Mouse (Mus musculus): ENCODE data around the gene Sipa1l2. TPM values are rescaled to one million over a fixed set of nuclear protein-coding genes. Genes with fewer than 3 reads are reported as not detected.

The Sipa1l2 gene
- polyA plus RNA-seq, 1 experiment, result 2.4 TPM

GRCm38 (mm10) chr8:125447543-125447942 lies 122.1 kb downstream of the Sipa1l2 start:
- H3K4me1 ChIP-seq (ENCODE audit: control insufficient read depth, insufficient read depth, insufficient read length, low read length), result no peaks in the 10 kb centered on the region; the same call in 1 of the 2 replicates
- no peak overlapping the region for H3K27ac ChIP-seq (replicated peaks; ENCODE audit: low read depth, low read length)
- H3K4me3 ChIP-seq (ENCODE audit: insufficient read depth, low read depth, low read length), result no peak overlapping the region

DNA sequence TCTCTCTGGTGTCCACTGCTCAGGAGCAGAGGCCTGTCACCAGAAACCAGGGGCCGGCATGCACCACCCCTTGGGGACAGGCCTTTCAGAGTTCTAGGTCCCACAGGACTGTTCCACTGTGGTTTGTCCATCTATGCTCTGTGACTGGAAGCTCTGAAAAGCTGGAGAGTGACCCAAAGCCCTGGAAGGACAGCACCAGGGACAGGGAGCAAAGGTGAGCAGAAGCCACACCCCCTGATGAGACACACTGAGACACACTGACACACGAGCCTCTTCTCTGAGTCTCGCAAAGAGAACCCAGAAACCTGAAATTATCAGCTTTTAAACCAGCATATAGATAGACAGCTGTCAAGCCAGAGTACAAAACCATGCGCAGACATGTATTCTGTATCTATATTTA lies 123.4 kb downstream of the Sipa1l2 start:
- Histone ChIP-seq H3K27ac (replicated peaks; ENCODE audit: low read depth, low read length) (no peak overlapping the region), H3K4me1 (ENCODE audit: control insufficient read depth, insufficient read depth, insufficient read length, low read length) (no peaks in the 10 kb centered on the region; the same call in 1 of the 2 replicates)

GRCm38 (mm10) chr8:125445225-125445609 lies 124.4 kb downstream of the Sipa1l2 start:
- Histone ChIP-seq H3K4me3 (ENCODE audit: insufficient read depth, low read depth, low read length) (no peak overlapping the region), H3K4me1 (ENCODE audit: control insufficient read depth, insufficient read depth, insufficient read length, low read length) (no peaks in the 10 kb centered on the region; the same call in 1 of the 2 replicates), H3K27ac (replicated peaks; ENCODE audit: low read depth, low read length) (no peak overlapping the region)

More for the DNA sequence above, 123.4 kb downstream of the Sipa1l2 start:
- no peak overlapping the region for H3K4me3 ChIP-seq (ENCODE audit: insufficient read depth, low read depth, low read length)

DNA sequence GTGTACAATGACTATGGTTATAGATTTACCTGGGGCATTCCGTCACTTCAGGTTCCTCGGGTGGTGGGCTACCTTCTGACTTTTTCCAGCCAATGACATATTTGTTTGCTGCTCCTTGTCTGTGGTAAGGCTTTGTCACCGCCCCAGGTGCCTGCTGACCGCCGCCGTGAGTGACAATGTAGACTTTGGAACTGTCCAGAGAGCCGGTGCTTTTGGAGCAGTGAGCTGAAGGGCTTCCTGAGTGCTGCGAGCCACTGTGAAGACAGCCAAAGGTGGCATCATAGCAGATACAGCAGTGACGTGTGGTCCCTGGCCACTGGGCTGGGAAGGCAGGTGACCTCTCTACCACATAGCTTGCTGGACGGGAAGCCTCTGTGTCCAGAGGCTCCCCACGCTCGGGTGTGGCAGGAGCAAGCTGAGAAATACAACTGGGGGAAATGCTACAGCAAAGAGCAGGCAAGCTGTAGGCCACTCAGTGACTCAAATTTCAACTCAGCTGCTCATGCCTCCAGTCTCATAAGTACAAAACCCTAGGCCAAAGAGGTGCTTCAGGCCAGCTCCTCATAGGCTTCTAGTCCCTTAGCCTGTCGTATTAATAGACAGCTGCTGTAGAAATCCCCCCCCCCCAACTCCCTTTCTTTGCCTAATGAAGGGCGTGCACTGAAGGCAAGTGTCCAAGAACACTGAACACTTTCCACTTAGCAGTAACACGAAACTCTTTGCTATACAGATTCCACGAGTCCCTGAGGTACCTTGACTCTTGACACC lies 125.0 kb downstream of the Sipa1l2 start:
- no peak overlapping the region for H3K4me3 ChIP-seq (ENCODE audit: insufficient read depth, low read depth, low read length)
- no peak overlapping the region for H3K27ac ChIP-seq (replicated peaks; ENCODE audit: low read depth, low read length)
- no peaks in the 10 kb centered on the region; the same call in 1 of the 2 replicates for H3K4me1 ChIP-seq (ENCODE audit: control insufficient read depth, insufficient read depth, insufficient read length, low read length)

GRCm38 (mm10) chr8:125435320-125436100 lies 134.1 kb downstream of the Sipa1l2 start:
- H3K4me1 ChIP-seq (ENCODE audit: control insufficient read depth, insufficient read depth, insufficient read length, low read length), result no peaks in the 10 kb centered on the region; the same call in 1 of the 2 replicates
- no peak overlapping the region for H3K4me3 ChIP-seq (ENCODE audit: insufficient read depth, low read depth, low read length)
- H3K27ac ChIP-seq (replicated peaks; ENCODE audit: low read depth, low read length), result no peak overlapping the region

DNA sequence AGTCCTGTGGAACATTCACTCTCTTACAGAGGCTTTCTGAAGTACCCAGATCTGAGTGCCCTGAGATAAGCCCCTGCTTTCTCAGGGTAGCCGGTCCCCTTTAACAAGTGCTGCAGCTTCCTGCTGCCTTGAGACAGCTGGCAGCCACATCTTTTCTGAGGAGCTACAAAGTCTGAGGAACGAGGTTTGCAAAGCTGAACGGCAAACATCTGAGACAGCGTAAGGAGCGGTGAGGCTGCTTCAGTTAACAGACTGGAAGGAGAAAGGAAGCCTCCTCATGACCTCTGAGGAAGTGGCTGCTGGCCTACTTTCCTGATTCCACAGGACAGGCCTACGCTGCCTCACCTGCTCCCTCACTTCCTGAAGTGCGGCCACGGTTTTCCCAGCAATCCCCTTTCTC lies 135.5 kb downstream of the Sipa1l2 start:
- Histone ChIP-seq H3K4me3 (ENCODE audit: insufficient read depth, low read depth, low read length) (no peak overlapping the region), H3K4me1 (ENCODE audit: control insufficient read depth, insufficient read depth, insufficient read length, low read length) (peaks cover 2% of the 10 kb centered on the region; the same call in 1 of the 2 replicates), H3K27ac (replicated peaks; ENCODE audit: low read depth, low read length) (no peak overlapping the region)

DNA sequence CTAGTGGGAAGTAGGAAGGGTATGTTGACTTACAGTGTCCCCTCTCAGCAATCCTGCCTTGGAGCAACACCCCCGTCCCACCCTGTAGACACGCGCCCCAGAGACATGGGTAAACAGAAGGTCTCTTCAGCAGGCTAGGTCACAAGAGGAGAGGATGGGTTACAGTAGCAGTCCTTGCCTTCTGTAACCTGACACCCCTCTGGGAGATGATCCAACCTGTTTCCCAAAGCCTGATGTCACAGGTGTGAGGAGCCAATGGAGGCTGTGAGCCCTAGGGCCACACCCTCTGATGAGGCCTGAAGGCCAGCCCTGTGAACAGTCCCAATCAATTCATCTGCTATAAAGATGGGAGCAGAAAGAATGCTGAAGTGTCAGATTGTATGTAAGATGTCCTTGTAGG lies 138.3 kb downstream of the Sipa1l2 start:
- Histone ChIP-seq H3K4me3 (ENCODE audit: insufficient read depth, low read depth, low read length) (no peak overlapping the region), H3K27ac (replicated peaks; ENCODE audit: low read depth, low read length) (no peak overlapping the region), H3K4me1 (ENCODE audit: control insufficient read depth, insufficient read depth, insufficient read length, low read length) (peaks cover 2% of the 10 kb centered on the region; the same call in 1 of the 2 replicates)

- peaks cover 2% of the 10 kb centered on the region; the same call in 1 of the 2 replicates for H3K4me1 ChIP-seq (ENCODE audit: control insufficient read depth, insufficient read depth, insufficient read length, low read length)
- H3K27ac ChIP-seq (replicated peaks; ENCODE audit: low read depth, low read length), result no peak overlapping the region
- no peak overlapping the region for H3K4me3 ChIP-seq (ENCODE audit: insufficient read depth, low read depth, low read length)
Observed at GRCm38 (mm10) chr8:125430796-125431195, 138.8 kb downstream of the Sipa1l2 start.

- H3K27ac ChIP-seq (replicated peaks; ENCODE audit: low read depth, low read length), result no peak overlapping the region
- H3K4me3 ChIP-seq (ENCODE audit: insufficient read depth, low read depth, low read length), result no peak overlapping the region
- H3K4me1 ChIP-seq (ENCODE audit: control insufficient read depth, insufficient read depth, insufficient read length, low read length), result peaks cover 2% of the 10 kb centered on the region; the same call in 1 of the 2 replicates
Observed at GRCm38 (mm10) chr8:125428979-125429690, 140.5 kb downstream of the Sipa1l2 start.

DNA sequence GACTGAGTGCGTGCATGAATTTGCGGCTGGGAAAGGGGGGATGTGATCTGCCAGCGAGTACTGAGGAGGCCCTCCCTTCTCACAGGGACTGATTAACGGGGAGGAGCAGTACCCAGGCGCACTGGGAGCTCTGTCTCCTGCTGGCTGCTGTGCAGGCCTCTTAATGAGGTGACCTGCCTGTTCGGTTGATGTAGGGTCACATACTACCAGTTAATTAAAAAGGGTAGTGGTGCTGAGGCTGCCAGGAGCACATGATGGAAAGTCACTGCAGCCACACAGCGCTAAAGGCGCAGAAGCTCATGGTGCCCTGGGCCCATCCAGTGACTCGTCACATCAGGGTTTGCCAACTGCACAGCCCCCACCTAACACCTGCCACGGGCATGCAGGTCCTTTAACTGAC lies 145.7 kb downstream of the Sipa1l2 start:
- Histone ChIP-seq H3K4me3 (ENCODE audit: insufficient read depth, low read depth, low read length) (no peak overlapping the region), H3K4me1 (ENCODE audit: control insufficient read depth, insufficient read depth, insufficient read length, low read length) (no peaks in the 10 kb centered on the region), H3K27ac (replicated peaks; ENCODE audit: low read depth, low read length) (no peak overlapping the region)

GRCm38 (mm10) chr8:125419202-125419830 lies 150.3 kb downstream of the Sipa1l2 start:
- Histone ChIP-seq H3K4me3 (ENCODE audit: insufficient read depth, low read depth, low read length) (no peak overlapping the region), H3K4me1 (ENCODE audit: control insufficient read depth, insufficient read depth, insufficient read length, low read length) (no peaks in the 10 kb centered on the region), H3K27ac (replicated peaks; ENCODE audit: low read depth, low read length) (no peak overlapping the region)

DNA sequence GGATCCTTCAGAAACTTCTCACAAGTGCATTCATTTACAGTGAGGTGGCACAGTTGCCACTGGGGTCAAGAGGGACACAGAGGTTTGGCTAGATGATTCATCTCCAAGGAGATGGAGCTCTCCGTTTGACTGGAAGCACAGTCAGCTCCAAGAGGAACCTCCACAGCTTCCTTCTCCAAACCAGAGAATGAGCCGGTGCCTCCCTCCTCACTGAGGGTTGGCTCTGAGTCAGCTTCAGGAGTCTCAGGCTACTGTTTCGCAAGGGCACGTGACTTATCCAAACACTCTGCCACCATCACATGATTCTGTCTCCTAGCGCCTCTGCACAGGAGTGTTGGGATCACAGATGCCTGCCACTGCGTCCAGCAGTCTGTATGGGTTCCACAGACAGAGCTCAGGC lies 153.5 kb downstream of the Sipa1l2 start:
- Histone ChIP-seq H3K4me1 (ENCODE audit: control insufficient read depth, insufficient read depth, insufficient read length, low read length) (no peaks in the 10 kb centered on the region), H3K4me3 (ENCODE audit: insufficient read depth, low read depth, low read length) (no peak overlapping the region), H3K27ac (replicated peaks; ENCODE audit: low read depth, low read length) (no peak overlapping the region)

DNA sequence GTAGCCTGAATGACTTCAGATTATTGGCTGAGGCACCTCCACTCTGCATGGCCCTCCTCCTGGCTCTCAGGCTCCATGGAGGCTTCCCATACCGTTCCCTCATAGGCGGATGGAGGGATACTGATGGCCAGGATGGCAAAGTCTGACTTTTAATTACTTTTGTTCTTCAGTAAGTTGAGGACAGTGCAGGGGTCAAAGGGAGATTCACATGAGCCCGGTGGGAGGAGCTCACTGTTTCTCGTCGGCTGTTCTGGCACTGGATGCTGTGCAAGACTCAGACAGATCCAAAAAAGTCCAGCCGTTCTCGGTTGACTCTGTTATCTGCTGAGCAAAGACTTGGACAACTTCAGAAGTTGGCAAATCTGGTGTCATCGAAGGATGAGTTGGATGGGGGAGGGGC lies 155.0 kb downstream of the Sipa1l2 start:
- Histone ChIP-seq H3K4me1 (ENCODE audit: control insufficient read depth, insufficient read depth, insufficient read length, low read length) (no peaks in the 10 kb centered on the region), H3K4me3 (ENCODE audit: insufficient read depth, low read depth, low read length) (no peak overlapping the region), H3K27ac (replicated peaks; ENCODE audit: low read depth, low read length) (no peak overlapping the region)

- H3K4me3 ChIP-seq (ENCODE audit: insufficient read depth, low read depth, low read length), result no peak overlapping the region
- H3K27ac ChIP-seq (replicated peaks; ENCODE audit: low read depth, low read length), result no peak overlapping the region
Observed at GRCm38 (mm10) chr8:125413001-125413909, 156.4 kb downstream of the Sipa1l2 start.

More at GRCm38 (mm10) chr8:125413001-125413909, 156.4 kb downstream of the Sipa1l2 start:
- H3K4me1 ChIP-seq (ENCODE audit: control insufficient read depth, insufficient read depth, insufficient read length, low read length), result no peaks in the 10 kb centered on the region

All from brown adipose tissue, adult 24 weeks (tissue).